ENCODE assay signal across 19 mouse cellular contexts in genomic region chr2:157028261-157028660, GRCm38 (mm10). TPM values are rescaled to one million over a fixed set of nuclear protein-coding genes. Genes with fewer than 3 reads are reported as not detected.
DNase-seq lines count a peak whose midpoint lies in the region; ATAC-seq and TF ChIP-seq lines count a peak whose summit lies in the region.
"Had no signal": no experiment of that assay in that cellular context is flagged by ENCODE, and none has a peak within 500 bp of the region (broad histone marks: within the 10 kb centered on the region; RNA-seq: fewer than 3 reads in every experiment).

No protein-coding gene starts in this region.

- TF ChIP-seq EP300 in liver, embryonic 14.5 days (IDR thresholded peaks at IDR 0.05; ENCODE audit: low read depth), result no peak

- H3K4me1 ChIP-seq in heart, embryonic 15.5 days (replicated peaks), result peaks cover 16% of the 10 kb centered on the region
- peaks cover 9 to 19% of the 10 kb centered on the region in 2 experiments for H3K4me1 ChIP-seq in liver, embryonic 14.5 days (replicated peaks; ENCODE audit: control insufficient read depth in 2 of 2, insufficient read depth in 2 of 2, low read length in 1 of 2)
- H3K4me1 ChIP-seq: forebrain, embryonic 15.5 days had no signal

- ATAC-seq in heart, embryonic 15.5 days (replicated peaks; ENCODE audit: insufficient number of reproducible peaks, insufficient read depth, low FRiP score, low read depth), result no peak
- ATAC-seq in liver, embryonic 14.5 days (ENCODE audit: insufficient read depth), result no peak
- no peak for ATAC-seq in CD4-positive, CD25-positive, alpha-beta regulatory T cell, adult 4 months
- ATAC-seq: forebrain, embryonic 15.5 days; lung, postnatal 0 days; midbrain, embryonic 16.5 days had no signal

- no peak overlapping the region for H3K9ac ChIP-seq in heart, embryonic 15.5 days
- peak overlapping the region; percentile 71 for H3K9ac ChIP-seq in liver, embryonic 14.5 days (replicated peaks)
- H3K9ac ChIP-seq: forebrain, embryonic 15.5 days had no signal

- TF ChIP-seq CTCF in gastrocnemius, adult 2 months (IDR thresholded peaks at IDR 0.05), result no peak
- TF ChIP-seq CTCF in liver, embryonic 14.5 days (IDR thresholded peaks at IDR 0.05; ENCODE audit: low read depth), result no peak

- no peaks in the 10 kb centered on the region for H3K27me3 ChIP-seq in heart, embryonic 15.5 days
- H3K27me3 ChIP-seq in liver, embryonic 14.5 days (ENCODE audit: control insufficient read depth, insufficient read depth, low read length), result no peaks in the 10 kb centered on the region
- H3K27me3 ChIP-seq: forebrain, embryonic 15.5 days had no signal

- 90% methylated on average over 4 of the region's 4 CpGs for WGBS in heart, embryonic 15.5 days
- WGBS in liver, embryonic 14.5 days (ENCODE audit: insufficient replicate concordance), result 71% methylated on average over 4 of the region's 4 CpGs

- H3K4me2 ChIP-seq in heart, embryonic 15.5 days, result no peak overlapping the region
- peak overlapping the region; percentile 86 for H3K4me2 ChIP-seq in liver, embryonic 14.5 days (ENCODE audit: low read depth)
- H3K4me2 ChIP-seq: forebrain, embryonic 15.5 days had no signal

- H3K4me3 ChIP-seq in gastrocnemius, adult 2 months, result no peak overlapping the region
- H3K4me3 ChIP-seq in heart, embryonic 15.5 days, result no peak overlapping the region
- H3K4me3 ChIP-seq in liver, embryonic 14.5 days (ENCODE audit: insufficient read depth in 1 of 2, low read depth in 2 of 2, low read length in 2 of 2), result peak overlapping the region; percentile 49 to 61; a peak in 3 of 4 replicates
- H3K4me3 ChIP-seq: forebrain, embryonic 15.5 days had no signal

- no peaks in the 10 kb centered on the region for H3K9me3 ChIP-seq in heart, embryonic 15.5 days (replicated peaks)
- peaks cover 6% of the 10 kb centered on the region; the same call in 1 of the 2 replicates for H3K9me3 ChIP-seq in liver, embryonic 14.5 days (ENCODE audit: control insufficient read depth, low read length)

- H3K27ac ChIP-seq in gastrocnemius, adult 2 months, result peak overlapping the region; percentile 57
- peak overlapping the region; percentile 70 for H3K27ac ChIP-seq in heart, embryonic 15.5 days
- H3K27ac ChIP-seq in liver, embryonic 14.5 days, result peak overlapping the region; percentile 87
- H3K27ac ChIP-seq: forebrain, embryonic 15.5 days had no signal

- intact Hi-C loops in gastrocnemius, adult 2 months (cut with DNase I), result no loop called here
- intact Hi-C loops in heart, postnatal 36 days (cut with DNase I), result loop anchor here (2.0 kb wide), 1 partner anchor 123 kb away; no protein-coding TSS in a partner anchor

- peak; percentile 68 for DNase-seq in gastrocnemius, adult 2 months
- no peak for DNase-seq in gastrocnemius, postnatal 10 days
- no peak for DNase-seq in heart, postnatal 36 days
- DNase-seq in cerebellum, postnatal 25 days, result peak; percentile 60 to 67
- DNase-seq in liver, embryonic 14.5 days (ENCODE audit: low read depth in 3 of 3, low spot score in 3 of 3), result no peak
- DNase-seq: heart, postnatal 4 days; kidney, adult 8-10 months; kidney, postnatal 25 days; layer of hippocampus, adult 9-11 months; thymus, postnatal 4 days had no signal

- H3K36me3 ChIP-seq in heart, embryonic 15.5 days, result peaks cover 82% of the 10 kb centered on the region
- H3K36me3 ChIP-seq in liver, embryonic 14.5 days (replicated peaks; ENCODE audit: control insufficient read depth, insufficient read depth, low read depth), result peaks cover 19% of the 10 kb centered on the region

RNA-seq across cellular contexts. Expression of gene Dsn1, which starts 21.3 kb away (rescaled TPM):
- 1 to 10 TPM; 1.2 to 1.6 TPM for total RNA-seq in gastrocnemius, adult 2 months (2021)
- total RNA-seq in gastrocnemius, postnatal 10 days (2021), result 1 to 10 TPM; 5.3 to 6.0 TPM
- 30.4 and 31.4 TPM in 2 replicates for polyA plus RNA-seq in heart, embryonic 15.5 days (2015; fragmentation: Nextera tagmentation; extraction: Ambion mirVana)
- 1 to 10 TPM; 1.6 to 2.2 TPM for total RNA-seq in heart, postnatal 36 days (2021)
- 11.2 and 19.2 TPM in 2 replicates for polyA plus RNA-seq in liver, embryonic 14.5 days (2012; rRNA removed)
- 30.2 and 30.6 TPM in 2 replicates for polyA plus RNA-seq in liver, embryonic 14.5 days (2014; fragmentation: Nextera tagmentation; extraction: Ambion mirVana)
- polyA plus RNA-seq in CD4-positive, CD25-positive, alpha-beta regulatory T cell, adult 4 months (2017; shearing (Covaris generic)), result 10 to 100 TPM; 10.8 to 16.6 TPM

RNA-seq across cellular contexts. Expression of gene Ndrg3, which starts 36.4 kb away (rescaled TPM):
- 10 to 100 TPM; 31.9 to 33.4 TPM for total RNA-seq in gastrocnemius, adult 2 months (2021)
- total RNA-seq in gastrocnemius, postnatal 10 days (2021), result 10 to 100 TPM; 22.5 to 26.1 TPM
- 28.6 and 51.0 TPM in 2 replicates for polyA plus RNA-seq in heart, embryonic 15.5 days (2015; fragmentation: Nextera tagmentation; extraction: Ambion mirVana)
- total RNA-seq in heart, postnatal 36 days (2021), result 10 to 100 TPM; 20.0 to 24.9 TPM
- polyA plus RNA-seq in liver, embryonic 14.5 days (2012; rRNA removed), result 30.3 and 31.7 TPM in 2 replicates
- 29.2 and 34.8 TPM in 2 replicates for polyA plus RNA-seq in liver, embryonic 14.5 days (2014; fragmentation: Nextera tagmentation; extraction: Ambion mirVana)
- 100 to 1,000 TPM; 155 to 181 TPM for polyA plus RNA-seq in CD4-positive, CD25-positive, alpha-beta regulatory T cell, adult 4 months (2017; shearing (Covaris generic))

RNA-seq across cellular contexts. Expression of gene Soga1, which starts 50.8 kb away (rescaled TPM):
- 1 to 10 TPM; 2.8 to 4.5 TPM for total RNA-seq in gastrocnemius, adult 2 months (2021)
- 10 to 100 TPM; 15.4 to 20.3 TPM for total RNA-seq in gastrocnemius, postnatal 10 days (2021)
- polyA plus RNA-seq in heart, embryonic 15.5 days (2015; fragmentation: Nextera tagmentation; extraction: Ambion mirVana), result 1.7 and 2.7 TPM in 2 replicates
- total RNA-seq in heart, postnatal 36 days (2021), result 10 to 100 TPM; 11.5 to 13.4 TPM
- 1.8 and 2.0 TPM in 2 replicates for polyA plus RNA-seq in liver, embryonic 14.5 days (2012; rRNA removed)
- polyA plus RNA-seq in liver, embryonic 14.5 days (2014; fragmentation: Nextera tagmentation; extraction: Ambion mirVana), result 1.6 and 1.8 TPM in 2 replicates
- under 1 TPM in 1 of 2 experiments, not detected in 1; 0.16 TPM for polyA plus RNA-seq in CD4-positive, CD25-positive, alpha-beta regulatory T cell, adult 4 months (2017; shearing (Covaris generic))

RNA-seq across cellular contexts. Expression of gene Tldc2, which starts 58.6 kb away (rescaled TPM):
- not detected for total RNA-seq in gastrocnemius, adult 2 months (2021)
- total RNA-seq in gastrocnemius, postnatal 10 days (2021), result not detected
- not detected in 2 replicates for polyA plus RNA-seq in heart, embryonic 15.5 days (2015; fragmentation: Nextera tagmentation; extraction: Ambion mirVana)
- not detected for total RNA-seq in heart, postnatal 36 days (2021)
- not detected in 2 replicates for polyA plus RNA-seq in liver, embryonic 14.5 days (2012; rRNA removed)
- polyA plus RNA-seq in liver, embryonic 14.5 days (2014; fragmentation: Nextera tagmentation; extraction: Ambion mirVana), result 0.25 TPM in 1 of 2 replicates, not detected in the other
- not detected for polyA plus RNA-seq in CD4-positive, CD25-positive, alpha-beta regulatory T cell, adult 4 months (2017; shearing (Covaris generic))
- total RNA-seq: heart, postnatal 4 days; left cerebral cortex, postnatal 14 days; megakaryocyte-erythroid progenitor cell, adult 5-6 weeks; MEL had no signal
- polyA plus RNA-seq: forebrain, embryonic 15.5 days; limb, embryonic 14.5 days; lung, postnatal 0 days; midbrain, embryonic 16.5 days had no signal

Comparison
In these comparisons a context has a peak if more than half of its experiments do, and no peak if none do; other contexts are left out.
1. DNase-seq: peak in gastrocnemius, adult 2 months (single experiment) and cerebellum, postnatal 25 days (2 of 2); none in gastrocnemius, postnatal 10 days (single experiment), heart, postnatal 36 days (0 of 2) and liver, embryonic 14.5 days (0 of 3).
2. H3K4me3 ChIP-seq: peak in liver, embryonic 14.5 days (2 of 2); none in gastrocnemius, adult 2 months (single experiment) and heart, embryonic 15.5 days (single experiment).
3. Peak in every context shown above with its lines, with median percentiles within 50 percentile points of each other: H3K27ac ChIP-seq.